Mouse (Mus musculus): ENCODE results near the gene Fam83f. TPM values are rescaled to one million over a fixed set of nuclear protein-coding genes. Genes with fewer than 3 reads are reported as not detected.

Fam83f gene
- total and polyA plus RNA-seq, 2 experiments from 2014 or later, result 0.48 to 0.93 TPM

GRCm38 (mm10) chr15:80653865-80654264 is 17.8 kb upstream of the Fam83f start:
- Histone ChIP-seq H3K27me3 (ENCODE audit: insufficient read depth, low read length) (no peaks in the 10 kb centered on the region), H3K4me3 (ENCODE audit: low read depth, low read length) (no peak overlapping the region), H3K36me3 (ENCODE audit: insufficient read depth, low read length) (no peaks in the 10 kb centered on the region), H3K4me2 (ENCODE audit: low read depth, low read length, poor library complexity, severe bottlenecking) (no peak overlapping the region), H3K9ac (replicated peaks; ENCODE audit: low read length, poor library complexity, severe bottlenecking) (no peak overlapping the region), H3K4me1 (ENCODE audit: insufficient read depth, low read length) (no peaks in the 10 kb centered on the region; the same call in 1 of the 2 replicates), H3K9me3 (ENCODE audit: low read length) (no peaks in the 10 kb centered on the region), H3K27ac (ENCODE audit: low read depth, low read length) (no peak overlapping the region)
- TF ChIP-seq CTCF (IDR thresholded peaks at IDR 0.05), result no peak
- DNase-seq (ENCODE audit: low spot score) (no peak), ATAC-seq (ENCODE audit: low FRiP score) (no peak)
- 85% methylated on average over 8 of the region's 8 CpGs for WGBS

DNA sequence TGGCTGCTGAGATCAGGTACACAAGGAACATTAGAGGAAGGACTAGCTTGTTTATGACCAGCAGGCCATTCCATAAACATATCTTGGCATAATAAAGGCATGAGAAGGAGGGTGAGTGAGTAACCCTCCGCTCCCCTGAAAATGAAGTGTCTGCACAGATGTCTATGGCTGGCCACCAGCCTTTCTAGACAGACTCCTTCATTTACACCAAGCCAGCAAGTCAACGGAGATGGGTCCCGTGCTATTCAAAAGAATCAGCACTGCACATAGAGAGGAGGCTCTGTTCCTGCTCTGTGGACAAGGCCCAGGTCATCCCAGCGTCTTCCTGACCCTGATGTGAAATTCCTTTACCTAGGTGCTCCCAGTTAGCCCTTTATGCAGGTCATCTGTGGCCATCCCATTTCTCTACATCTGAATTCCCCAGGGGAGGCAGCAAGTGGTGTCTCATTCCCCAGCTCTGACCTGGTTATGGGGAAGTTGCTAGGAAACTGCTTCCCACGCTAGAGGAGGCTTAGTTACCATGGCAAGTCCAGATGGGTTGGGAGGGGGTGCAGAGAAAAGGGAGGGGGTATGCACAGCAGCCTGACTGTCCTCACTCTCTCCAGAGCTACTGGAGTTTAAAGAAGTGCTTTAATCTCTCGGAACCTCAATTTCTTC is 12.7 kb upstream of the Fam83f start:
- H3K9me3 ChIP-seq (ENCODE audit: low read length), result no peaks in the 10 kb centered on the region
- no peak overlapping the region for H3K4me3 ChIP-seq (ENCODE audit: low read depth, low read length)
- H3K27ac ChIP-seq (ENCODE audit: low read depth, low read length), result peak overlapping the region; percentile 49; the same call in 1 of the 2 replicates
- no peaks in the 10 kb centered on the region for H3K27me3 ChIP-seq (ENCODE audit: insufficient read depth, low read length)
- DNase-seq (ENCODE audit: low spot score) (peak; percentile 74), ATAC-seq (ENCODE audit: low FRiP score) (peak; percentile 75; the same call in 1 of the 2 replicates)
- H3K36me3 ChIP-seq (ENCODE audit: insufficient read depth, low read length), result no peaks in the 10 kb centered on the region
- H3K4me1 ChIP-seq (ENCODE audit: insufficient read depth, low read length), result peaks cover 4% of the 10 kb centered on the region
- H3K9ac ChIP-seq (replicated peaks; ENCODE audit: low read length, poor library complexity, severe bottlenecking), result no peak overlapping the region
- H3K4me2 ChIP-seq (ENCODE audit: low read depth, low read length, poor library complexity, severe bottlenecking), result no peak overlapping the region
- WGBS, result 46% methylated on average over 6 of the region's 6 CpGs
- TF ChIP-seq CTCF (IDR thresholded peaks at IDR 0.05), result no peak

GRCm38 (mm10) chr15:80660963-80661362 is 10.7 kb upstream of the Fam83f start:
- Histone ChIP-seq H3K27me3 (ENCODE audit: insufficient read depth, low read length) (no peaks in the 10 kb centered on the region), H3K9me3 (ENCODE audit: low read length) (no peaks in the 10 kb centered on the region), H3K36me3 (ENCODE audit: insufficient read depth, low read length) (no peaks in the 10 kb centered on the region), H3K27ac (ENCODE audit: low read depth, low read length) (no peak overlapping the region), H3K4me3 (ENCODE audit: low read depth, low read length) (no peak overlapping the region), H3K4me2 (ENCODE audit: low read depth, low read length, poor library complexity, severe bottlenecking) (no peak overlapping the region), H3K4me1 (ENCODE audit: insufficient read depth, low read length) (peaks cover 4% of the 10 kb centered on the region), H3K9ac (replicated peaks; ENCODE audit: low read length, poor library complexity, severe bottlenecking) (no peak overlapping the region)
- DNase-seq (ENCODE audit: low spot score) (no peak), ATAC-seq (ENCODE audit: low FRiP score) (no peak)
- TF ChIP-seq CTCF (IDR thresholded peaks at IDR 0.05), result no peak
- WGBS, result 60% methylated on average over 4 of the region's 4 CpGs

GRCm38 (mm10) chr15:80664444-80664843 is 7.2 kb upstream of the Fam83f start:
- 86% methylated on average over 4 of the region's 4 CpGs for WGBS
- Histone ChIP-seq H3K9ac (replicated peaks; ENCODE audit: low read length, poor library complexity, severe bottlenecking) (no peak overlapping the region), H3K4me1 (ENCODE audit: insufficient read depth, low read length) (peaks cover 4% of the 10 kb centered on the region), H3K4me3 (ENCODE audit: low read depth, low read length) (no peak overlapping the region), H3K4me2 (ENCODE audit: low read depth, low read length, poor library complexity, severe bottlenecking) (no peak overlapping the region), H3K27me3 (ENCODE audit: insufficient read depth, low read length) (no peaks in the 10 kb centered on the region), H3K36me3 (ENCODE audit: insufficient read depth, low read length) (no peaks in the 10 kb centered on the region), H3K9me3 (ENCODE audit: low read length) (no peaks in the 10 kb centered on the region), H3K27ac (ENCODE audit: low read depth, low read length) (no peak overlapping the region)
- TF ChIP-seq CTCF (IDR thresholded peaks at IDR 0.05), result no peak
- DNase-seq (ENCODE audit: low spot score), result no peak
- no peak for ATAC-seq (ENCODE audit: low FRiP score)

- H3K27ac ChIP-seq (ENCODE audit: low read depth, low read length), result no peak overlapping the region
- WGBS, result 53% methylated on average over 2 of the region's 2 CpGs
- no peaks in the 10 kb centered on the region for H3K36me3 ChIP-seq (ENCODE audit: insufficient read depth, low read length)
- peaks cover 9% of the 10 kb centered on the region for H3K4me1 ChIP-seq (ENCODE audit: insufficient read depth, low read length)
- H3K9me3 ChIP-seq (ENCODE audit: low read length), result no peaks in the 10 kb centered on the region
- H3K4me2 ChIP-seq (ENCODE audit: low read depth, low read length, poor library complexity, severe bottlenecking), result no peak overlapping the region
- TF ChIP-seq CTCF (IDR thresholded peaks at IDR 0.05), result no peak
- DNase-seq (ENCODE audit: low spot score) (no peak), ATAC-seq (ENCODE audit: low FRiP score) (no peak)
- no peak overlapping the region for H3K9ac ChIP-seq (replicated peaks; ENCODE audit: low read length, poor library complexity, severe bottlenecking)
- H3K27me3 ChIP-seq (ENCODE audit: insufficient read depth, low read length), result peaks cover 5% of the 10 kb centered on the region; the same call in 1 of the 2 replicates
- no peak overlapping the region for H3K4me3 ChIP-seq (ENCODE audit: low read depth, low read length)
Measured at GRCm38 (mm10) chr15:80672810-80673209, 1.2 kb downstream of the Fam83f start.

DNA sequence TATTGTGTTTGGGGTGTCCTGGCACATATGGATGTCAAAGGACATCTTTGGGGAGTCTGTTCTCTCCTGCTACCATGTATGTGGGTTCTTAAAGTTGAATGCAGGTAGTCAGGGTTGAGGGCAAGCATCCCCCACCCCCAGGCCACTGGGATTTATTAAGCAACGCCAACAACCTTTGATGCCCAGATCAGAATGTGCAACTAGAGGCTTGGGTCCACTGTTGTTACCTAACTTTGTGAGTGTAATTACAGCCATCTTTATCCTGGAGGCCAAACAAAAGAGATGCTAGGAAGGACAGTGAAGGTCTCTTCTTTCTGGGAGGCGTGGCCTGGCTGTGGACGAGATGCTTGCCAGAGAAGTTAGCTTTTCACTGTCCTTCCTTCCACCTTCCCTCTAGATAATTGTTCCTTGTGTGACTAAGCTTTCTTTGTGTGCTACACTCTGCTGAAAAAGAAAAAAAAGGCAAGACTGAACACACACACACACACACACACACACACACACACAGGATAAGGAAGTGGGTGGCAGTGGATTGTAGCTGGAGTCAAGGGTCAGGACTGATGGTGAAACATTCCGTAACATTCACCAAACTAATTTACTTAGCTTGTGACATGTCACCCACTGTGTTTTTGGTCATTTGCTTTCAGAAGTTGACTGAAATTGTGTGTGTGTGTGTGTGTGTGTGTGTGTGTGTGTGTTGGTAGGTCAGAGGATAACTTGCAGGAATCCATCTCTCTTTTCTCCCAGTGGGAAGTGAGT is 1.9 kb downstream of the Fam83f start:
- Histone ChIP-seq H3K4me1 (ENCODE audit: insufficient read depth, low read length) (peaks cover 9% of the 10 kb centered on the region), H3K9me3 (ENCODE audit: low read length) (no peaks in the 10 kb centered on the region), H3K9ac (replicated peaks; ENCODE audit: low read length, poor library complexity, severe bottlenecking) (no peak overlapping the region), H3K4me2 (ENCODE audit: low read depth, low read length, poor library complexity, severe bottlenecking) (no peak overlapping the region), H3K4me3 (ENCODE audit: low read depth, low read length) (no peak overlapping the region), H3K27me3 (ENCODE audit: insufficient read depth, low read length) (peaks cover 5% of the 10 kb centered on the region; the same call in 1 of the 2 replicates), H3K27ac (ENCODE audit: low read depth, low read length) (no peak overlapping the region), H3K36me3 (ENCODE audit: insufficient read depth, low read length) (no peaks in the 10 kb centered on the region)
- no peak for DNase-seq (ENCODE audit: low spot score)
- TF ChIP-seq CTCF (IDR thresholded peaks at IDR 0.05), result no peak
- ATAC-seq (ENCODE audit: low FRiP score), result no peak
- WGBS, result 73% methylated on average over 4 of the region's 4 CpGs

Measured in midbrain, postnatal 0 days (tissue).